Mouse (Mus musculus) stomach, embryonic 14.5 days (tissue): ENCODE data around the gene Zfand4. TPM values are rescaled to one million over a fixed set of nuclear protein-coding genes. Genes with fewer than 3 reads are reported as not detected.

Experiments
- ATAC-seq: fragments of 200-750 bp; cut with Nextera tagmentation; 2 replicates; pipeline ENCODE4 v1.8.0; 2017; ENCODE audit warnings: low read depth, moderate TSS enrichment; ENCODE audit not compliant: insufficient number of reproducible peaks, insufficient read depth, low FRiP score
- H3K27ac ChIP-seq: fragments of 300-500 bp; sonication (generic); 2 replicates; pipeline ENCODE4 v1.5.1; 2014; ENCODE audit warnings: mild to moderate bottlenecking, low read length, moderate library complexity, mixed read lengths
- H3K27me3 ChIP-seq: fragments of 300-500 bp; sonication (generic); 2 replicates; pipeline ENCODE4 v1.6.1; 2014; ENCODE audit warnings: low read length, control low read depth, mixed read lengths; ENCODE audit not compliant: control insufficient read depth, insufficient read depth
- H3K36me3 ChIP-seq: fragments of 300-500 bp; sonication (generic); 2 replicates; pipeline ENCODE4 v1.6.1; 2014; ENCODE audit warnings: mild to moderate bottlenecking, control low read depth, low read length, moderate library complexity, mixed read lengths; ENCODE audit not compliant: control insufficient read depth, insufficient read depth
- H3K4me1 ChIP-seq: fragments of 300-500 bp; sonication (generic); 2 replicates; pipeline ENCODE4 v1.6.1; 2014; ENCODE audit warnings: low read length, control low read depth, mixed read lengths; ENCODE audit not compliant: control insufficient read depth, insufficient read depth
- H3K4me2 ChIP-seq: fragments of 300-500 bp; sonication (generic); replicated peaks from 2 replicates; pipeline ENCODE4 v1.6.1; 2014; ENCODE audit warnings: low read depth, low read length, control low read depth
- H3K4me3 ChIP-seq: fragments of 300-500 bp; sonication (generic); 2 replicates; pipeline ENCODE4 v1.5.1; 2014; ENCODE audit warnings: low read depth, low read length, control low read depth
- H3K9ac ChIP-seq: fragments of 300-500 bp; sonication (generic); replicated peaks from 2 replicates; pipeline ENCODE4 v1.6.1; 2014; ENCODE audit warnings: low read depth, mild to moderate bottlenecking, control low read depth, low read length, moderate library complexity, mixed read lengths
- H3K9me3 ChIP-seq: fragments of 300-500 bp; sonication (generic); 2 replicates; pipeline ENCODE4 v1.6.1; 2016; ENCODE audit warnings: low read depth, low read length, control low read depth; ENCODE audit not compliant: control insufficient read depth
- WGBS: fragments of 180-500 bp; shearing (Covaris S2); extraction: QIAGEN DNeasy Blood & Tissue Kit; methylation state at CpG from one replicate; pipeline ENCODE4 v1.1.7; 2014; 5-methylcytosine and 5-hydroxymethylcytosine counted together
- polyA plus RNA-seq: library from polyadenylated mRNA; unstranded; fragments of >200 nt; fragmentation: Nextera tagmentation; extraction: Ambion mirVana; gene quantifications from 2 replicates; pipeline ENCODE4 v1.2.1, GENCODE M21; 2014

Gene Zfand4
- polyA plus RNA-seq, 1 experiment from 2014 or later, result 5.5 TPM

DNA sequence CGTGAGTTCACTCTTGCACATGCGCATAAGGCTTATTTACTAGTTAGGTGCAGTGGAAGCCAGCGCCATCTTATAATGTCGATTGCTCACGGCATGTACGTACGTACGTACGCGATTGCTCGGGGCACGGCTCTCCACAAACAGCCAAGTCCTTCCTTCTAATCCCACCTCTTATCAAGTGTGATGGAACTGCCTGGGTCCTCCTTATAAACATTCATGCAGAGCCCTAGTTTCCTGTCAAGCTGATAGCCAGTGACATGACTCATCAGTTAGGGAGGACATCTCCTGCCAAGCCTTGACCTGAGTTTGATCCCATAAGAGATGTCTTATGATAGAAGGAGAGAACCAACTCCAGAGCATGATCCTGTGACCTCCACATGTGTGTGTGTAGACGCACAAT, 17.0 kb downstream of the Zfand4 start:
- no peaks in the 10 kb centered on the region for H3K4me1 ChIP-seq
- ATAC-seq, result no peak
- no peak overlapping the region for H3K9ac ChIP-seq
- H3K36me3 ChIP-seq, result no peaks in the 10 kb centered on the region
- WGBS, result 92% methylated on average over 13 of the region's 13 CpGs
- no peaks in the 10 kb centered on the region for H3K9me3 ChIP-seq
- H3K27me3 ChIP-seq, result no peaks in the 10 kb centered on the region
- no peak overlapping the region for H3K27ac ChIP-seq
- H3K4me2 ChIP-seq, result no peak overlapping the region
- no peak overlapping the region for H3K4me3 ChIP-seq

DNA sequence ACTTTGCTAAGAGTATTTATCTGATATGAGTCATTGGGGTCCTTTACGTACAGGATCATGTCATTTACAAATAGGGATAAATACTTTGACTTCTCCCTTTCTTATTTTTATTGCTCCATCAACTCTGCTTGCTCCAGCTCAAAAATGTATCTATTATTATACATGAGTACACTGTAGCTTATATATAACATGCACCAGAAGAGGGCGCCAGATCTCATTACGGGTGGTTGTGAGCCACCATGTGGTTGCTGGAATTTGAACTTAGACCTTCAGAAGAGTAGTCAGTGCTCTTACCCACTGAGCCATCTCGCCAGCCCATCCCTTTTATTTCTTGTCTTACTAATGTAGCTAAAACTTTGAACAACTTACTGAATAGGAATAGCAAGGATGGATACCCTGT, 18.5 kb downstream of the Zfand4 start:
- H3K9ac ChIP-seq, result no peak overlapping the region
- no peak for ATAC-seq
- no peak overlapping the region for H3K4me3 ChIP-seq
- no peak overlapping the region for H3K4me2 ChIP-seq
- no peaks in the 10 kb centered on the region for H3K4me1 ChIP-seq
- no peaks in the 10 kb centered on the region for H3K36me3 ChIP-seq
- H3K27me3 ChIP-seq, result no peaks in the 10 kb centered on the region
- H3K27ac ChIP-seq, result no peak overlapping the region
- no peaks in the 10 kb centered on the region for H3K9me3 ChIP-seq
- WGBS, result 47% methylated on average over 4 of the region's 4 CpGs

GRCm38 (mm10) chr6:116283280-116283679, 19.3 kb downstream of the Zfand4 start:
- Histone ChIP-seq H3K36me3 (no peaks in the 10 kb centered on the region), H3K4me1 (no peaks in the 10 kb centered on the region), H3K4me3 (no peak overlapping the region), H3K9ac (no peak overlapping the region), H3K9me3 (no peaks in the 10 kb centered on the region), H3K4me2 (no peak overlapping the region), H3K27ac (no peak overlapping the region), H3K27me3 (no peaks in the 10 kb centered on the region)
- 67% methylated on average over 3 of the region's 3 CpGs for WGBS
- no peak for ATAC-seq

GRCm38 (mm10) chr6:116286321-116286720, 22.3 kb downstream of the Zfand4 start:
- Histone ChIP-seq H3K4me2 (no peak overlapping the region), H3K4me1 (no peaks in the 10 kb centered on the region), H3K4me3 (no peak overlapping the region), H3K27me3 (no peaks in the 10 kb centered on the region), H3K36me3 (no peaks in the 10 kb centered on the region), H3K9ac (no peak overlapping the region), H3K9me3 (no peaks in the 10 kb centered on the region), H3K27ac (no peak overlapping the region)
- 90% methylated on average over 4 of the region's 4 CpGs for WGBS
- ATAC-seq, result no peak

DNA sequence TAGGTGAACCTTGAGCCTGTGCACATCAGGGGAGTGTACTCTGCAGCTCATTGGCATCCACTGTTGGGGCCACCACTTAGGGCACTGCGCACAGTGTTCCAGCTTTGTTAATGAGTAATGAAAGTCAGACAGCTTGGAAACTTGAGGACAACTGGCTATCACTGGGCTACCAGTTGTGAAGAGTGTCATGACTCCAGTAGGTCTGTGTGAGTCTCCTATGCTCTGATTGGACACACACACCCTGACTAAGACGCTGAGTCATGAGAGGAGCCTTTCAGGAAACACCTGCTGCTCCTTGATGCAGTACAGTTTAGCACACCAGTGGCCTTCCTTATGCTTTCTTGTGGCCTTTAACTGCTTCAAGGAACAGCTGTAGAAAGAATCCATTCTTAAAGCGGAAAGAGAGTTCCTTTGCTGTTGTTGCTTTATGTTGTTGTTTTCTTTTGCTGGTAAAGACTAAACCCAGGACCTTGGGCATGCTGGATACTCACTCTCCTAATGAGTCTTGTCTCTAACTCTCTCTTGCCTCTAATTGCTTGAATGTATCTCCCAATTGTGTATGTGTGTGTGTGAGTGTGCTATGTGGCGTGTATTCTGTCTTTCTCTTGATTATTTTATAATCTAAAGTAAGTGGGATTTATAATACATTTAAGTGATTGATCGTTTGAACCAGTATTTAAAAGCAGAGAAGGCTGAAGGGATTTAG, 23.0 kb downstream of the Zfand4 start:
- no peaks in the 10 kb centered on the region for H3K9me3 ChIP-seq
- 77% methylated on average over 5 of the region's 5 CpGs for WGBS
- no peaks in the 10 kb centered on the region for H3K27me3 ChIP-seq
- no peak overlapping the region for H3K27ac ChIP-seq
- H3K36me3 ChIP-seq, result no peaks in the 10 kb centered on the region
- no peak overlapping the region for H3K4me2 ChIP-seq
- no peak overlapping the region for H3K4me3 ChIP-seq
- H3K4me1 ChIP-seq, result no peaks in the 10 kb centered on the region
- peak; percentile 90; the same call in 1 of the 2 replicates for ATAC-seq
- no peak overlapping the region for H3K9ac ChIP-seq

GRCm38 (mm10) chr6:116311411-116311810, 47.4 kb downstream of the Zfand4 start:
- H3K9ac ChIP-seq, result no peak overlapping the region
- 95% methylated on average over 2 of the region's 2 CpGs for WGBS
- no peak overlapping the region for H3K4me2 ChIP-seq
- H3K27me3 ChIP-seq, result no peaks in the 10 kb centered on the region
- ATAC-seq, result no peak
- no peaks in the 10 kb centered on the region for H3K9me3 ChIP-seq
- H3K36me3 ChIP-seq, result no peaks in the 10 kb centered on the region
- no peak overlapping the region for H3K27ac ChIP-seq
- H3K4me1 ChIP-seq, result no peaks in the 10 kb centered on the region
- H3K4me3 ChIP-seq, result no peak overlapping the region

DNA sequence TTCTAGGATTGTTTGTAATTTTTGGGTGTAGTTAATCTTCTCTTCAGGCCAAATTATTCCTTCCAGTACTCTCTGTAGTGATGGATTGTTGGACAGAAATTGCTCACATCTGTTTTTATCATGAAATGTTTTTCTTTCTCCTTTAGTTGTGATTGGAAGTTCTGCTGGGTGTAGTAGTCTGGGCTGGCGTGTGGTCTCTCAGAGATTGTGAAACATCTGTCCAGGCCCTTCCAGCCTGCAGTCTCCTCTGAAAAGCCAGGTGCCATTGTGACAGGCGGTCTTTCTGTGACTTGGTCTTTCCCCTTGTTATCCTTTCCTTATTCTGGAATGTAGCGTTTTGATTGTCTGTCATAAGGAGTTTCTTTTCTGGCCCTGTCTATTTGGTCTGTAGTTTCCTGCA, 55.2 kb downstream of the Zfand4 start:
- Histone ChIP-seq H3K4me2 (no peak overlapping the region), H3K27me3 (no peaks in the 10 kb centered on the region), H3K27ac (no peak overlapping the region), H3K9ac (no peak overlapping the region), H3K36me3 (no peaks in the 10 kb centered on the region), H3K4me1 (no peaks in the 10 kb centered on the region), H3K4me3 (no peak overlapping the region), H3K9me3 (no peaks in the 10 kb centered on the region)
- ATAC-seq, result no peak
- WGBS, result 66% methylated on average over 3 of the region's 3 CpGs

GRCm38 (mm10) chr6:116326641-116327040, 62.6 kb downstream of the Zfand4 start:
- Histone ChIP-seq H3K27ac (no peak overlapping the region), H3K36me3 (no peaks in the 10 kb centered on the region), H3K4me3 (no peak overlapping the region), H3K9me3 (no peaks in the 10 kb centered on the region), H3K4me1 (no peaks in the 10 kb centered on the region), H3K9ac (no peak overlapping the region), H3K27me3 (no peaks in the 10 kb centered on the region), H3K4me2 (no peak overlapping the region)
- no peak for ATAC-seq
- WGBS, result 75% methylated on average over 3 of the region's 3 CpGs

DNA sequence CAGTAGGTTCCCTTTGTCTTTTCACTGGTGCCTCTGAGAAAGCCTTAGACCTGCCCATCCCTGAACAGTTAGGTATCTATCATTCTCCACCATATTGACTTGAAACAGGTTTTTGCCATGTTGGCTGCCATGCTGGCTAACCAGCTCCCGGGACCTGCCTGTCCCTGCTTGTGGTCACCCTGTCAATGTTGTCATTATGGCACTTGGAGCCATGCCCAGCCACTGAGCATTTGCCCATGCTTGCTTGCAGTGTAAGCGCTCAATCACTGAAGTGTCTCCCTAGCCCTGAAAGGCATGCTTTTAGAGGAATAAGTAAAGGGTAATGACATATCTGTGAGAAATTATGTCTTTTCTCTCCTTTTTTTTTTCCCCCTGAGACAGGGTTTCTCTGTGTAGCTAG, 67.4 kb downstream of the Zfand4 start:
- no peaks in the 10 kb centered on the region for H3K27me3 ChIP-seq
- 97% methylated on average over 2 of the region's 2 CpGs for WGBS
- no peak overlapping the region for H3K4me2 ChIP-seq
- no peak overlapping the region for H3K9ac ChIP-seq
- no peak overlapping the region for H3K27ac ChIP-seq
- H3K36me3 ChIP-seq, result no peaks in the 10 kb centered on the region
- no peaks in the 10 kb centered on the region for H3K9me3 ChIP-seq
- ATAC-seq, result no peak
- no peaks in the 10 kb centered on the region for H3K4me1 ChIP-seq
- no peak overlapping the region for H3K4me3 ChIP-seq
